Mouse (Mus musculus) cerebellum, adult 2 months (tissue): Measurements from ENCODE around the gene Tmeff2. TPM values are rescaled to one million over a fixed set of nuclear protein-coding genes. Genes with fewer than 3 reads are reported as not detected.

Source experiments
- DNase-seq, 2 experiments: peaks; one replicate each; pipeline ENCODE4 v3.0.0; 2021
- H3K27ac ChIP-seq: fragments of 200-500 bp; 2 replicates; pipeline ENCODE4 v1.5.1; 2012; ENCODE audit warnings: low read length, control low read depth, inconsistent platforms; ENCODE audit not compliant: insufficient read depth
- H3K27me3 ChIP-seq: fragments of 200-500 bp; 2 replicates; pipeline ENCODE4 v1.6.1; 2012; ENCODE audit warnings: inconsistent platforms, mild to moderate bottlenecking, low read length, moderate library complexity; ENCODE audit not compliant: control insufficient read depth, insufficient read depth
- H3K4me1 ChIP-seq: fragments of 200-500 bp; 2 replicates; pipeline ENCODE4 v1.6.1; 2011; ENCODE audit warnings: low read length; ENCODE audit not compliant: control insufficient read depth, insufficient read depth
- H3K4me3 ChIP-seq: fragments of 200-500 bp; replicated peaks from 2 replicates; pipeline ENCODE3; 2011; ENCODE audit warnings: mild to moderate bottlenecking, low read depth, low read length, control low read depth; ENCODE audit not compliant: insufficient read depth
- CTCF ChIP-seq: fragments of 200-500 bp; IDR thresholded peaks from 2 replicates; pipeline ENCODE4 v1.5.1; 2011; ENCODE audit warnings: low read depth, mild to moderate bottlenecking, control low read depth, low read length, moderate library complexity, borderline replicate concordance; ENCODE audit not compliant: insufficient read depth
- POLR2A ChIP-seq: fragments of 200-500 bp; IDR thresholded peaks from 2 replicates; pipeline ENCODE4 v1.6.1; 2011; ENCODE audit warnings: low read length, control low read depth, borderline replicate concordance; ENCODE audit not compliant: insufficient read depth
- WGBS: fragments of 180-500 bp; shearing (Covaris S2); methylation state at CpG from one replicate; pipeline ENCODE4 v1.1.7; 2018; 5-methylcytosine and 5-hydroxymethylcytosine counted together
- polyA plus RNA-seq: library from polyadenylated mRNA; depleted of rRNA; stranded (reverse); fragments of >200 nt; gene quantifications from 2 replicates; pipeline ENCODE4 v1.2.3, GENCODE M21; 2012

Gene Tmeff2
- polyA plus RNA-seq, 1 experiment, result 67.0 TPM

DNA sequence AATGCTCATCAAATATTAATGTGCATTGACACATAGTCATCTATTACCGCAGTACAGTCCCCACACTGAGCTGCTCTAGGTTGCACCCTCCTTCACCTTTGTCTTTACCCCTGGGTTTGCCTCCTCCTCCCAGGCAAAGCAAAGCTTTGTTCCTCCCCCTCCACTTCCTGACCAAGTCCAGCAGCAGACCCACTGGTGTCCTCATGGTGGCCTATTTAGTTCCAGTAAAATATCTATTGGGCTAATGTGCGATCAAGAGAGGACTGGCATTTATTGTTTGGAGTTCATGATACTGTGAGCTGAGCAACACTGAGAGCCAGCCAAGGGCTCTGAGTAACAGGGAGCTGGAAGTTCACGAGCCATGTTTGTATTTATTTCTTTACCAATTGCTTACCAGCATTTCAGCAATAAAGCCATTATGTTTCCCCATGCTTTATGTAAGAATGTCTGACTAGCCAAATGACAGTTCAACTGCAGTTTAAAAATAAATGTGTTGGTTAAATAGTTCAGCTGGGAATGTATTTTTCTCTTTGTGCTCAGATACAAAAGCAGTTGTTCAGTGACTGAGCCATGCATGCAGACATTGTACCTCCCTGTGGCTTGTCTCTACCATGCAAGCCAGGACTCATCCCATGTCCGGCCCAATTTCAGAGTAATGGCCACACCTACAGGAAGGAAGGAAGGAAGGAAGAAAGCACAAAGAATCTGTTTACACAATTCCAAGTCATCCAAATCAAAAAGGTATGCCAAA is 196.6 kb downstream of the Tmeff2 start:
- Histone ChIP-seq H3K27me3 (no peaks in the 10 kb centered on the region), H3K4me3 (no peak overlapping the region), H3K4me1 (peaks cover 19% of the 10 kb centered on the region), H3K27ac (peak overlapping the region; percentile 46)
- peak in 1 of 2 experiments; percentile 20 for DNase-seq
- WGBS, result 59% methylated on average over 4 of the region's 4 CpGs
- TF ChIP-seq POLR2A (no peak), CTCF (no peak)

DNA sequence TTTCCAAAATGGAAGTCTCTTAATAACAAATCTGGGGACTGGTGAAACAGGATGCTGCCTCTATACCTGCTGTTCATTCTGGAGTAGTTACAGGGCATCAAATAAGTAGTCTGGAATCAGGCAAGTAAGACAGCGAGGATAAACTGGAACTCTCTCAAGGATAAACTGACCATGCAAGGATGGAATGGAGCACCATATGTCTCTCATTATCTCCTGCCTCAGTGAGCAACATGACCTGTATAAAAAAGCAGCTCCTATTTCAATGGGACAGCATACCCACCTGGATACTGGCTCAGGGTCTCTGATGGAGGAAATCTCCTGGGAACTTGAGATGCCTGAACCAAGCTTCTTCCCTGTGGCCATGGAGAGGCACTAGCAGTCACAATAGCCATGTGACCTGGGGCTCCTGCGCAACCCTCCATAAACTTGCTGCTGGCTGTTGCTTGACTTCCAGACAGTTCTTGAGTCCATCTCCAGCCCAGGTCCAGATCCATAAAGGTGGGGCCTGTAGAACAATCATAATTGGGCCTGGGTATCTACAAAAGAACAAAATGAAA is 200.7 kb downstream of the Tmeff2 start:
- Histone ChIP-seq H3K4me3 (no peak overlapping the region), H3K27me3 (no peaks in the 10 kb centered on the region), H3K4me1 (peaks cover 19% of the 10 kb centered on the region), H3K27ac (peak overlapping the region; percentile 89)
- DNase-seq, result peak; percentile 72 to 92
- 31% methylated on average over 2 of the region's 2 CpGs for WGBS
- no peak for TF ChIP-seq POLR2A
- TF ChIP-seq CTCF, result no peak

DNA sequence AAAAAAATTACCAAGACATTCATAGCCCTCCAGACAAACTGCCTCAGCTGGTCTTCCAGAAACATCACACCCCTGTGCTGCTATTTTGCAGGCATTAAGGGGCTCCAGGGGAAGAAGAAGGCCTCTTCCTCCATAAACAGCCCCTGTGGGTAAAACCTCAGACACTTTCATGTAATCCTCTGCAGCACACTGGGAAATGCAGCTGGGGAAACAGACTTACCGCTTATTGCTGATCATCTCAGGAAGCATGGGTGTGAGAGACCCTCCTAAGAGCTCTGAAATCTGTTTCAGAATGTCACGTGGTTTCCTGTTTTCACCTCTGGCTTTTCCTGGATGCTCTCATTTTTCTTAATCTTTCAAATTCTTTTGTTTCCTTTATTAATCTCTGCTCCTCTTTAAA is 204.3 kb downstream of the Tmeff2 start:
- Histone ChIP-seq H3K4me3 (no peak overlapping the region), H3K27ac (no peak overlapping the region), H3K4me1 (peaks cover 12% of the 10 kb centered on the region; the same call in 1 of the 2 replicates), H3K27me3 (no peaks in the 10 kb centered on the region)
- no peak for DNase-seq
- WGBS, result 88% methylated on average over 2 of the region's 2 CpGs
- TF ChIP-seq CTCF (no peak), POLR2A (no peak)

DNA sequence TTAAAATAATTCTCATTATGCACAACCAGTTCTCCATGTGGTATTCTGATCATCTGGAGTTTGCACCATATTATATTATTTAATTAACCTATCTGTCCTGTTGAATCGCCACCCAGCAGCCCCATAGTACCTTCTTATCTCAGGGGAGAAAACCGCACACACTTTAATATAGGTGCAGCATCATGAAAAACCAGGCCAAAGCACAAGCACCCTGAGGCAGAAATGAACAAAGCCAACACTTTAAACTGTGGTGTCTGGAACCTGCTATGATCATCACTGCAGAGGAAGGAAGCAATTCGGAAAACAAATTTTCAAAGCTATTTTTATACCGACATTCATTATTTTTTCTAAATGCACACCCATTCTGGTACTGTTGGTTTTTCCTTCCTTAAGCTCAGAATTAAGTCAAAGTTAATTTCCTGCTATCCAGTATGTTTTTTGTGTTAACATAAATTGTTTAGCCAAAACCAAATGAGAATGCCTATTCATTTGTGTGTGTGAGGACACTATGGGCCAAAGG is 206.0 kb downstream of the Tmeff2 start:
- TF ChIP-seq CTCF, result no peak
- no peaks in the 10 kb centered on the region for H3K27me3 ChIP-seq
- H3K4me1 ChIP-seq, result peaks cover 3% of the 10 kb centered on the region; the same call in 1 of the 2 replicates
- no peak overlapping the region for H3K27ac ChIP-seq
- H3K4me3 ChIP-seq, result no peak overlapping the region
- peak in 1 of 2 experiments; percentile 32 for DNase-seq
- 26% methylated on average over 4 of the region's 4 CpGs for WGBS

DNA sequence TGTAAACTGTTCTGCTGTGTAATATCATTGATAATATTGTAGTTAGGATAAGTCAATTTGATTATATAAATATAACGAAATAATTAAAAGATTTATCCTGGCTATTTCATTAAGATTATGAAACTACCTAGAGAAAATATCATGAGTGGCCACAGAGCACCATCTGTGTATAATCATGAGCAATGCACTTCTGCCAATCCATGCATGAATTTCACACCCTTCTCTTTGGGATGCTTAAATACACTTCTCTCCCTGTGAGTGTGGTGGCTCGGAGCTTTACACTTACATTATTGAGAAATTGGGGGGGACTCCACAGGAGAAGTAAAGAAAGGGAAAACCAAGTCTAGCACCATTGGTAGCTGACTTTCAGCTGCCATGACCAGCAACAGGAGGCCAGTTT is 206.9 kb downstream of the Tmeff2 start:
- TF ChIP-seq CTCF (no peak), POLR2A (no peak)
- DNase-seq, result peak in 1 of 2 experiments; percentile 68
- 21% methylated on average over 2 of the region's 2 CpGs for WGBS
- Histone ChIP-seq H3K27ac (no peak overlapping the region), H3K4me3 (no peak overlapping the region), H3K27me3 (no peaks in the 10 kb centered on the region), H3K4me1 (peaks cover 3% of the 10 kb centered on the region; the same call in 1 of the 2 replicates)

DNA sequence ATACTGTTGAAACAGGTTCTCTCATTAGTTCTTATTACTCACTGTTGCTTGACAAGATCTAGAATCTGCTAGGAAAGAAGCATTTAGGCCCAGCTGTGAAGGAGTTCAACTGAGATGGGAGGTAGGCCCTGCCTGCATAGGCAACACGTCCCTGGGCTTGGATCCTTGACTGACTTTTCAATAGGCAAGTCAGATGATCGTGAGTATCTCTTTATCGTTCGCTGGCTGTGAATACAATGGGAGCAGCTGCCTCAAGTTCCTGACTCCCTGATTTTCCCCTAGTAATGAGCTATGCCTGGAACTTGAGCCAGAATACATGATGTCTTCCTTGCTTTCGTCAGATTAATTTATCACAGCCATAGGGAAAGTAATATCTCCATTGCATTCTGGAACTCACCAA is 214.3 kb downstream of the Tmeff2 start:
- 59% methylated on average over 5 of the region's 5 CpGs for WGBS
- no peak overlapping the region for H3K27ac ChIP-seq
- no peak for DNase-seq

DNA sequence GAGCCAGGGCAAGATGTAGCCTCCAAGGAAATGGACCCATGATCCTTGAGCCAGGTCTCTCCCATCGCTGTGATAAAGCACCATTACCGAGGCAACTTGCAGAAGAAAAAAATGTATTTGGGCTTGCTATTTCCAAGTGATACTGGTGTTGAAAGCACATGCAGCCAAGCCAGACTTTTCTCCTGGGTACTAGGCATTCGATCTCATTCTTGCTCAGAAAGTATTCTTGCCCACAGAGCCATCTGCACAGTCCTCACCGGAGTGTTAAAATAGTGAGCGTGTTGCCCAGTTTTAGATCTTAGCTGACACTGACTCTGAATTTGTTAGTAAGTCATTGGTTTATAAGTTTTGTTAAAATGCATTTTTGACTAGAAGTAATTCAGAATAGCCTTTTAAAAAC is 215.3 kb downstream of the Tmeff2 start:
- H3K4me1 ChIP-seq, result no peaks in the 10 kb centered on the region
- H3K27me3 ChIP-seq, result no peaks in the 10 kb centered on the region
- TF ChIP-seq CTCF (no peak), POLR2A (no peak)
- DNase-seq, result no peak
- H3K4me3 ChIP-seq, result no peak overlapping the region
- WGBS, result 55% methylated on average over 5 of the region's 5 CpGs
- H3K27ac ChIP-seq, result no peak overlapping the region

More for the DNA sequence above, 214.3 kb downstream of the Tmeff2 start:
- H3K4me3 ChIP-seq, result no peak overlapping the region
- no peaks in the 10 kb centered on the region for H3K27me3 ChIP-seq
- TF ChIP-seq POLR2A (no peak), CTCF (no peak)
- H3K4me1 ChIP-seq, result no peaks in the 10 kb centered on the region

DNA sequence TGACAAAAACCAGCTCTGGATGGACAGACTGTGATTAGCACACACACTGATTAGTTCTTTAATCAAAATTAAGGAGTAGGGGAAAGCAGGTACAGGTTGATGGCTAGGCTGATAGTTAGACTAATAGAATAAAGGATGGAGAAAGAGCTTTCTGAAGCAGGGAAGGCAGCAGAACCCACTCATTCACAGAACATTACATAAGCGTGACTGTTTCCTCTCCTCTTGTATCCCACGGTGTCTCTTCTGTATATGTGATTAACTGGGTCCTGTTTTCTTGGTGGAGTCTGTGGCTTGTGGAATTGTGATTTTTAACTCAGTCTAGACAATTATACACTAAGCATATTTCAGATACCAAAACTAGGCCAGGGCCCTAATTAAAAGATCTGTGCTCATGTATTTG is 217.4 kb downstream of the Tmeff2 start:
- WGBS, result 89% methylated on average over 2 of the region's 2 CpGs

More for the DNA sequence above, 217.4 kb downstream of the Tmeff2 start:
- DNase-seq, result no peak
- no peak overlapping the region for H3K4me3 ChIP-seq
- TF ChIP-seq CTCF, result no peak
- TF ChIP-seq POLR2A, result no peak
- no peaks in the 10 kb centered on the region for H3K27me3 ChIP-seq
- H3K4me1 ChIP-seq, result no peaks in the 10 kb centered on the region
- no peak overlapping the region for H3K27ac ChIP-seq
